8 mouse cellular contexts compared by ENCODE assay signal in the genomic region with DNA sequence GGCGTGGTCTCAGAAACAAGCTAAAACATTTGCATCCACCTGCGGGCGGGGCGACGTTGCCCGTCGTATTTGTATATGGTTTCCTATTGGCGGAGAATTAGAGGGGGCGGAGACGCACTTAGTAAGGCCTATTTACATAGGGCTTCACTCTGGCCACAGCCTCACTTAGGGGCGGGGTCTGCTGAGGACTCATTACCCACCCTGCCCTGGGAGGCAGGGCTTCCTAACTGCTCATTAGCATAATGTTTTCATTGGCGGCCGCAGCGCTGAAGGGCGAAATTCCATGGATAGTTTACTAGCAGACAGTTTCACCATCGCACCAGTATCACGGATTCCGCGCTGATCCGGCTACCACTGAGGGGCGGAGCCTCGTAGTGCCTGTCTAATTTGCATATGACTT. TPM values are rescaled to one million over a fixed set of nuclear protein-coding genes. Genes with fewer than 3 reads are reported as not detected.
DNase-seq lines count a peak whose midpoint lies in the region; ATAC-seq and TF ChIP-seq lines count a peak whose summit lies in the region.

No protein-coding gene starts in this region.

- ATAC-seq in cerebellum, adult (ENCODE audit: insufficient number of reproducible peaks, low FRiP score, low TSS enrichment): peak; percentile 75
- peak; percentile 96 for ATAC-seq in forebrain, embryonic 13.5 days
- ATAC-seq in liver, postnatal 0 days: peak; percentile 87
- peak; percentile 93 for ATAC-seq in neural tube, embryonic 14.5 days (ENCODE audit: low read depth)

- peak overlapping the region; percentile 86 for H3K4me2 ChIP-seq in forebrain, embryonic 13.5 days
- peak overlapping the region; percentile 78 for H3K4me2 ChIP-seq in liver, postnatal 0 days (ENCODE audit: low read depth, low read length)
- peak overlapping the region; percentile 98 for H3K4me2 ChIP-seq in neural tube, embryonic 14.5 days (ENCODE audit: low read depth, low read length)

- H3K9me3 ChIP-seq in ES-Bruce4 (replicated peaks; ENCODE audit: control insufficient read depth, insufficient read depth, low read length, poor library complexity, severe bottlenecking): no peaks in the 10 kb centered on the region
- H3K9me3 ChIP-seq in forebrain, embryonic 13.5 days (replicated peaks): no peaks in the 10 kb centered on the region
- H3K9me3 ChIP-seq in liver, postnatal 0 days (ENCODE audit: low read length): no peaks in the 10 kb centered on the region
- no peaks in the 10 kb centered on the region for H3K9me3 ChIP-seq in neural tube, embryonic 14.5 days (ENCODE audit: control insufficient read depth, low read length)

- H3K9ac ChIP-seq in ES-Bruce4 (ENCODE audit: low read depth, poor library complexity, severe bottlenecking): peak overlapping the region; percentile 83
- peak overlapping the region; percentile 90 for H3K9ac ChIP-seq in forebrain, embryonic 13.5 days
- peak overlapping the region; percentile 87 for H3K9ac ChIP-seq in liver, postnatal 0 days (replicated peaks)
- H3K9ac ChIP-seq in neural tube, embryonic 14.5 days (replicated peaks; ENCODE audit: low read depth, low read length): peak overlapping the region; percentile 74

- no peak for TF ChIP-seq CTCF in ES-Bruce4 (IDR thresholded peaks at IDR 0.05; ENCODE audit: low read depth, low read length)
- no peak for TF ChIP-seq CTCF in liver, postnatal 0 days (IDR thresholded peaks at IDR 0.05; ENCODE audit: low read depth)

- TF ChIP-seq POLR2A in ES-Bruce4 (IDR thresholded peaks at IDR 0.05; ENCODE audit: insufficient read depth, low read length): no peak

- H3K27me3 ChIP-seq in ES-Bruce4 (ENCODE audit: control insufficient read depth, insufficient read depth, low read length, poor library complexity, severe bottlenecking): no peaks in the 10 kb centered on the region
- H3K27me3 ChIP-seq in forebrain, embryonic 13.5 days: peaks cover 35% of the 10 kb centered on the region
- peaks cover 14% of the 10 kb centered on the region for H3K27me3 ChIP-seq in liver, postnatal 0 days (ENCODE audit: insufficient read depth, low read length)
- H3K27me3 ChIP-seq in neural tube, embryonic 14.5 days (ENCODE audit: control insufficient read depth, insufficient read depth, low read length): peaks cover 21% of the 10 kb centered on the region

- H3K4me1 ChIP-seq in ES-Bruce4 (ENCODE audit: control insufficient read depth, insufficient read depth, low read length): peaks cover 5% of the 10 kb centered on the region
- peaks cover 48% of the 10 kb centered on the region for H3K4me1 ChIP-seq in forebrain, embryonic 13.5 days
- H3K4me1 ChIP-seq in liver, postnatal 0 days (ENCODE audit: insufficient read depth): peaks cover 45% of the 10 kb centered on the region
- H3K4me1 ChIP-seq in neural tube, embryonic 14.5 days (ENCODE audit: control insufficient read depth, insufficient read depth, low read length): peaks cover 28% of the 10 kb centered on the region

- peak; percentile 97 to 98 for DNase-seq in heart, postnatal 10 days
- peak; percentile 91 for DNase-seq in large intestine, adult 2 months (ENCODE audit: low read depth, low spot score)
- peak; percentile 94 for DNase-seq in liver, postnatal 0 days
- DNase-seq in testis, postnatal 10 days (ENCODE audit: low spot score): peak; percentile 94

- no peak; the same call in 1 of the 2 replicates for TF ChIP-seq EP300 in ES-Bruce4 (IDR thresholded peaks at IDR 0.05; ENCODE audit: insufficient read depth, low read depth, low read length)
- no peak for TF ChIP-seq EP300 in liver, postnatal 0 days (IDR thresholded peaks at IDR 0.05; ENCODE audit: low read depth)

- WGBS in forebrain, embryonic 13.5 days: under 1% methylated on average over 22 of the region's 22 CpGs
- WGBS in large intestine, adult 2 months: 0% methylated on average over 22 of the region's 22 CpGs
- under 1% methylated on average over 22 of the region's 22 CpGs for WGBS in liver, postnatal 0 days (ENCODE audit: insufficient replicate concordance)
- 0% methylated on average over 22 of the region's 22 CpGs for WGBS in neural tube, embryonic 14.5 days

- H3K4me3 ChIP-seq in ES-Bruce4 (ENCODE audit: low read depth, low read length): peak overlapping the region; percentile 94
- H3K4me3 ChIP-seq in forebrain, embryonic 13.5 days: peak overlapping the region; percentile 80
- H3K4me3 ChIP-seq in liver, postnatal 0 days (ENCODE audit: low read depth, low read length): peak overlapping the region; percentile 72
- H3K4me3 ChIP-seq in neural tube, embryonic 14.5 days (ENCODE audit: low read depth, low read length): peak overlapping the region; percentile 75

- intact Hi-C loops in heart, postnatal 10 days (cut with DNase I): loop anchor here (5.0 kb wide), 2 partner anchors 67 to 157 kb away; partner anchors contain the start of gene Cbarp

- no peaks in the 10 kb centered on the region for H3K36me3 ChIP-seq in ES-Bruce4 (ENCODE audit: control insufficient read depth, insufficient read depth, low read length, poor library complexity, severe bottlenecking)
- peaks cover 6% of the 10 kb centered on the region; the same call in 1 of the 2 replicates for H3K36me3 ChIP-seq in forebrain, embryonic 13.5 days (ENCODE audit: poor library complexity, severe bottlenecking)
- H3K36me3 ChIP-seq in liver, postnatal 0 days (replicated peaks; ENCODE audit: insufficient read depth, low read length): 0 out of 2 replicates have a peak, but pooled peaks cover 2% of the 10 kb centered on the region
- H3K36me3 ChIP-seq in neural tube, embryonic 14.5 days (ENCODE audit: control insufficient read depth, insufficient read depth, low read length): no peaks in the 10 kb centered on the region

- peak overlapping the region; percentile 88 for H3K27ac ChIP-seq in ES-Bruce4 (ENCODE audit: insufficient read depth, low read length)
- peak overlapping the region; percentile 96 for H3K27ac ChIP-seq in forebrain, embryonic 13.5 days
- H3K27ac ChIP-seq in liver, postnatal 0 days (ENCODE audit: low read depth): peak overlapping the region; percentile 88
- H3K27ac ChIP-seq in neural tube, embryonic 14.5 days (ENCODE audit: low read depth, low read length): peak overlapping the region; percentile 94

RNA-seq across cellular contexts. Expression of gene Tmem259, which starts 0.7 kb away (rescaled TPM):
- 54.6 and 61.1 TPM in 2 replicates for polyA plus RNA-seq in ES-Bruce4 (2011; ENCODE audit: insufficient read depth, insufficient read length, low read depth, missing spikeins)
- 11.2 and 12.0 TPM in 2 replicates for polyA plus RNA-seq in forebrain, embryonic 13.5 days (2015; fragmentation: Nextera tagmentation; extraction: Ambion mirVana)
- 100 to 1,000 TPM; 126 to 132 TPM for total RNA-seq in heart, postnatal 10 days (2021)
- 194 and 223 TPM in 2 replicates for polyA plus RNA-seq in large intestine, adult 2 months (2012; rRNA removed)
- polyA plus RNA-seq in liver, postnatal 0 days (2015; fragmentation: Nextera tagmentation; extraction: Ambion mirVana): 13.2 and 14.5 TPM in 2 replicates
- 19.2 and 21.1 TPM in 2 replicates for polyA plus RNA-seq in neural tube, embryonic 14.5 days (2014; fragmentation: Nextera tagmentation; extraction: Ambion mirVana)

RNA-seq across cellular contexts. Expression of gene Cnn2, which starts 3.5 kb away (rescaled TPM):
- polyA plus RNA-seq in ES-Bruce4 (2011; ENCODE audit: insufficient read depth, insufficient read length, low read depth, missing spikeins): 156 and 164 TPM in 2 replicates
- 30.0 and 32.2 TPM in 2 replicates for polyA plus RNA-seq in forebrain, embryonic 13.5 days (2015; fragmentation: Nextera tagmentation; extraction: Ambion mirVana)
- 10 to 100 TPM; 60.3 to 65.6 TPM for total RNA-seq in heart, postnatal 10 days (2021)
- polyA plus RNA-seq in large intestine, adult 2 months (2012; rRNA removed): 49.1 and 56.1 TPM in 2 replicates
- 40.7 and 42.8 TPM in 2 replicates for polyA plus RNA-seq in liver, postnatal 0 days (2015; fragmentation: Nextera tagmentation; extraction: Ambion mirVana)
- polyA plus RNA-seq in neural tube, embryonic 14.5 days (2014; fragmentation: Nextera tagmentation; extraction: Ambion mirVana): 9.9 and 40.0 TPM in 2 replicates

RNA-seq across cellular contexts. Expression of gene Abca7, which starts 11.4 kb away (rescaled TPM):
- 10.6 and 11.0 TPM in 2 replicates for polyA plus RNA-seq in ES-Bruce4 (2011; ENCODE audit: insufficient read depth, insufficient read length, low read depth, missing spikeins)
- polyA plus RNA-seq in forebrain, embryonic 13.5 days (2015; fragmentation: Nextera tagmentation; extraction: Ambion mirVana): 3.1 and 3.9 TPM in 2 replicates
- 1 to 10 TPM; 7.8 to 8.2 TPM for total RNA-seq in heart, postnatal 10 days (2021)
- polyA plus RNA-seq in large intestine, adult 2 months (2012; rRNA removed): 17.3 and 24.5 TPM in 2 replicates
- 2.5 and 3.1 TPM in 2 replicates for polyA plus RNA-seq in liver, postnatal 0 days (2015; fragmentation: Nextera tagmentation; extraction: Ambion mirVana)
- 4.3 and 6.7 TPM in 2 replicates for polyA plus RNA-seq in neural tube, embryonic 14.5 days (2014; fragmentation: Nextera tagmentation; extraction: Ambion mirVana)

RNA-seq across cellular contexts. Expression of gene Grin3b, which starts 14.4 kb away (rescaled TPM):
- not detected in 2 replicates for polyA plus RNA-seq in ES-Bruce4 (2011; ENCODE audit: insufficient read depth, insufficient read length, low read depth, missing spikeins)
- polyA plus RNA-seq in forebrain, embryonic 13.5 days (2015; fragmentation: Nextera tagmentation; extraction: Ambion mirVana): 0.38 and 0.57 TPM in 2 replicates
- not detected for total RNA-seq in heart, postnatal 10 days (2021)
- polyA plus RNA-seq in large intestine, adult 2 months (2012; rRNA removed): not detected in 2 replicates
- 0.05 TPM in 1 of 2 replicates, not detected in the other for polyA plus RNA-seq in liver, postnatal 0 days (2015; fragmentation: Nextera tagmentation; extraction: Ambion mirVana)
- polyA plus RNA-seq in neural tube, embryonic 14.5 days (2014; fragmentation: Nextera tagmentation; extraction: Ambion mirVana): 0.43 and 0.61 TPM in 2 replicates

RNA-seq across cellular contexts. Expression of gene Wdr18, which starts 24.9 kb away (rescaled TPM):
- 47.6 and 55.3 TPM in 2 replicates for polyA plus RNA-seq in ES-Bruce4 (2011; ENCODE audit: insufficient read depth, insufficient read length, low read depth, missing spikeins)
- 80.2 and 94.8 TPM in 2 replicates for polyA plus RNA-seq in forebrain, embryonic 13.5 days (2015; fragmentation: Nextera tagmentation; extraction: Ambion mirVana)
- total RNA-seq in heart, postnatal 10 days (2021): 10 to 100 TPM; 22.7 to 23.4 TPM
- polyA plus RNA-seq in large intestine, adult 2 months (2012; rRNA removed): 29.6 and 40.8 TPM in 2 replicates
- polyA plus RNA-seq in liver, postnatal 0 days (2015; fragmentation: Nextera tagmentation; extraction: Ambion mirVana): 40.7 and 41.2 TPM in 2 replicates
- polyA plus RNA-seq in neural tube, embryonic 14.5 days (2014; fragmentation: Nextera tagmentation; extraction: Ambion mirVana): 87.0 and 103 TPM in 2 replicates

Comparison
In these comparisons a context has a peak if more than half of its experiments do, and no peak if none do; other contexts are left out.
1. Peak in every context shown above with its lines: DNase-seq, ATAC-seq, H3K4me3 ChIP-seq and H3K27ac ChIP-seq.